Mouse (Mus musculus): ENCODE measurements at regions not wholly inside any gene's neighbourhood (a gene's known extent, or its start where the extent isn't known, plus 50 kb on each side); places are given as distances from the start of the nearest gene placed in this dataset.

- TF ChIP-seq CTCF (IDR thresholded peaks at IDR 0.05; ENCODE audit: low read depth) (no peak), EP300 (IDR thresholded peaks at IDR 0.05; ENCODE audit: low read depth) (no peak)
- H3K27me3 ChIP-seq (ENCODE audit: control insufficient read depth, insufficient read depth, low read length), result no peaks in the 10 kb centered on the region
- H3K36me3 ChIP-seq (replicated peaks; ENCODE audit: control insufficient read depth, insufficient read depth, low read depth), result no peaks in the 10 kb centered on the region
- no peak overlapping the region for H3K9ac ChIP-seq (replicated peaks)
- no peaks in the 10 kb centered on the region for H3K9me3 ChIP-seq (ENCODE audit: control insufficient read depth, low read length)
- no peak for DNase-seq (ENCODE audit: low read depth in 3 of 3, low spot score in 3 of 3)
- no peak overlapping the region for H3K4me2 ChIP-seq (ENCODE audit: low read depth)
- H3K27ac ChIP-seq, result no peak overlapping the region
- no peak for ATAC-seq (ENCODE audit: insufficient read depth)
- H3K4me1 ChIP-seq (replicated peaks; ENCODE audit: control insufficient read depth in 2 of 2, insufficient read depth in 2 of 2, low read length in 1 of 2), result no peaks in the 10 kb centered on the region
- H3K4me3 ChIP-seq (ENCODE audit: insufficient read depth in 1 of 2, low read depth in 2 of 2, low read length in 2 of 2), result no peak overlapping the region
- 36% methylated on average over 2 of the region's 2 CpGs for WGBS (ENCODE audit: insufficient replicate concordance)
Measured at GRCm38 (mm10) chr13:42528169-42528568, 152.3 kb upstream of the Phactr1 start.

DNA sequence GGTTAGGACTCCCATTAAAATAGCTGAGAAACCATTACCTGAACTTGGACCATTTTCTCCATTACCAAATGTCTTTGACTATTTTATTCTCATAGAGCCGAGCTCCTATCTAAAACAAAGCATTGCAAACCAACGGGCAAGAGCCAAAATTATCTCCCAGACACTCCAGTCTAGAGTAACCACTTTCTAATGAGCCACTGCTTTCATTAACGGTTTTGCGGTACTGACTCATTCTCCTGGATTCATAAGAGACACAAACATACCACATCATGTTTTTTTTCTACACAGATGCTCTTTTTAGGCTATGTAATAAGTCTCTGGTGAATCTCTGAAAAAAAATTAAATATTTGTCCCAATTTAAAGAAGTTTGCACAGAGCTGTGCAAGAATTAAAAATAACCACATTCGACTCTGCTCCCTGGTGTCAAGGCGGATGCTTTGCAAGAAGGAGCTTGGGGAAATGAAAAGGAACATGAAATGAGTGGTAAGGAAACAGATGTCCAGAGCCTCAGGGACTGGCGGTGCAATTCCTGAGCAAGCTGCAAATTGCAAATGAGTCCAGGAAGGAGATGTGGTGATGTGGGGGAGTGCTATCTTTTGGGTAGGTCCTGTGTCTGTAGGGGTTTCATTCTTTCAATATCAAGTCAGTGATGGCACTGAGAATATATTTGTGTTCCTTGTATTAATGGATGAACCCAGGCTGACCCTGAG is 143.8 kb upstream of the Phactr1 start:
- TF ChIP-seq CTCF (IDR thresholded peaks at IDR 0.05; ENCODE audit: low read depth) (no peak), EP300 (IDR thresholded peaks at IDR 0.05; ENCODE audit: low read depth) (no peak)
- no peaks in the 10 kb centered on the region for H3K27me3 ChIP-seq (ENCODE audit: control insufficient read depth, insufficient read depth, low read length)
- H3K36me3 ChIP-seq (replicated peaks; ENCODE audit: control insufficient read depth, insufficient read depth, low read depth), result no peaks in the 10 kb centered on the region
- H3K9ac ChIP-seq (replicated peaks), result no peak overlapping the region
- no peak overlapping the region for H3K4me2 ChIP-seq (ENCODE audit: low read depth)
- no peaks in the 10 kb centered on the region for H3K9me3 ChIP-seq (ENCODE audit: control insufficient read depth, low read length)
- ATAC-seq (ENCODE audit: insufficient read depth), result no peak
- no peak for DNase-seq (ENCODE audit: low read depth in 3 of 3, low spot score in 3 of 3)
- 31% methylated on average over 7 of the region's 7 CpGs for WGBS (ENCODE audit: insufficient replicate concordance)
- H3K4me3 ChIP-seq (ENCODE audit: insufficient read depth in 1 of 2, low read depth in 2 of 2, low read length in 2 of 2), result no peak overlapping the region
- no peak overlapping the region for H3K27ac ChIP-seq
- H3K4me1 ChIP-seq (replicated peaks; ENCODE audit: control insufficient read depth in 2 of 2, insufficient read depth in 2 of 2, low read length in 1 of 2), result no peaks in the 10 kb centered on the region

DNA sequence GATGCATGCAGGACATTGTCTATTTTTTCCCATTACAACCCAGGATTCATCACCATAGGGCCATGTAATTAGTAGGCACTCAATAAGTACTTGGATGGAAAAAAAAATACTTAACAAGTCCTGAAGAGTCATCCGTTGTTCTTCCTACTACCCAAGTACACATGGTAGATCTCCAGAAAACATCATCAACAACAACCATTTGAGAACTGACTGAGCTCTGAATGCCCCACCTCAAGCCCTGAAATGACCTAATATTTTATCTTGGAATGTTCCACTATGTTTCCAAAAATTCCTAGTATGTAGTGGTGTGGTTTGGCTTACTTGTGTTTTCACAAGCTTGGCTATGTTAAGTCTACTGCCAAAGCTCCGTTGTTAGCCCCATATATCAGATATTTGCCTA is 142.4 kb upstream of the Phactr1 start:
- Histone ChIP-seq H3K27ac (no peak overlapping the region), H3K4me3 (ENCODE audit: insufficient read depth in 1 of 2, low read depth in 2 of 2, low read length in 2 of 2) (no peak overlapping the region)
- 48% methylated on average over 2 of the region's 2 CpGs for WGBS (ENCODE audit: insufficient replicate concordance)

GRCm38 (mm10) chr13:42544536-42545094 is 135.8 kb upstream of the Phactr1 start:
- Histone ChIP-seq H3K27ac (no peak overlapping the region), H3K4me3 (ENCODE audit: insufficient read depth in 1 of 2, low read depth in 2 of 2, low read length in 2 of 2) (no peak overlapping the region), H3K36me3 (replicated peaks; ENCODE audit: control insufficient read depth, insufficient read depth, low read depth) (no peaks in the 10 kb centered on the region), H3K9ac (replicated peaks) (no peak overlapping the region), H3K9me3 (ENCODE audit: control insufficient read depth, low read length) (no peaks in the 10 kb centered on the region), H3K27me3 (ENCODE audit: control insufficient read depth, insufficient read depth, low read length) (no peaks in the 10 kb centered on the region), H3K4me1 (replicated peaks; ENCODE audit: control insufficient read depth in 2 of 2, insufficient read depth in 2 of 2, low read length in 1 of 2) (no peaks in the 10 kb centered on the region), H3K4me2 (ENCODE audit: low read depth) (no peak overlapping the region)
- 46% methylated on average over 4 of the region's 4 CpGs for WGBS (ENCODE audit: insufficient replicate concordance)
- DNase-seq (ENCODE audit: low read depth in 3 of 3, low spot score in 3 of 3), result no peak
- TF ChIP-seq CTCF (IDR thresholded peaks at IDR 0.05; ENCODE audit: low read depth), result no peak
- no peak for TF ChIP-seq EP300 (IDR thresholded peaks at IDR 0.05; ENCODE audit: low read depth)
- ATAC-seq (ENCODE audit: insufficient read depth), result no peak

More for the DNA sequence above, 142.4 kb upstream of the Phactr1 start:
- Histone ChIP-seq H3K36me3 (replicated peaks; ENCODE audit: control insufficient read depth, insufficient read depth, low read depth) (no peaks in the 10 kb centered on the region), H3K4me1 (replicated peaks; ENCODE audit: control insufficient read depth in 2 of 2, insufficient read depth in 2 of 2, low read length in 1 of 2) (no peaks in the 10 kb centered on the region), H3K9me3 (ENCODE audit: control insufficient read depth, low read length) (no peaks in the 10 kb centered on the region), H3K9ac (replicated peaks) (no peak overlapping the region), H3K27me3 (ENCODE audit: control insufficient read depth, insufficient read depth, low read length) (no peaks in the 10 kb centered on the region), H3K4me2 (ENCODE audit: low read depth) (no peak overlapping the region)
- TF ChIP-seq EP300 (IDR thresholded peaks at IDR 0.05; ENCODE audit: low read depth), result no peak
- TF ChIP-seq CTCF (IDR thresholded peaks at IDR 0.05; ENCODE audit: low read depth), result no peak
- ATAC-seq (ENCODE audit: insufficient read depth) (no peak), DNase-seq (ENCODE audit: low read depth in 3 of 3, low spot score in 3 of 3) (no peak)

GRCm38 (mm10) chr13:42546389-42546788 is 134.0 kb upstream of the Phactr1 start:
- H3K4me3 ChIP-seq (ENCODE audit: insufficient read depth in 1 of 2, low read depth in 2 of 2, low read length in 2 of 2), result no peak overlapping the region
- H3K36me3 ChIP-seq (replicated peaks; ENCODE audit: control insufficient read depth, insufficient read depth, low read depth), result no peaks in the 10 kb centered on the region
- H3K9me3 ChIP-seq (ENCODE audit: control insufficient read depth, low read length), result no peaks in the 10 kb centered on the region
- no peak overlapping the region for H3K27ac ChIP-seq
- WGBS (ENCODE audit: insufficient replicate concordance), result 41% methylated on average over 4 of the region's 4 CpGs
- H3K27me3 ChIP-seq (ENCODE audit: control insufficient read depth, insufficient read depth, low read length), result no peaks in the 10 kb centered on the region
- H3K4me2 ChIP-seq (ENCODE audit: low read depth), result no peak overlapping the region
- no peaks in the 10 kb centered on the region for H3K4me1 ChIP-seq (replicated peaks; ENCODE audit: control insufficient read depth in 2 of 2, insufficient read depth in 2 of 2, low read length in 1 of 2)
- no peak for TF ChIP-seq CTCF (IDR thresholded peaks at IDR 0.05; ENCODE audit: low read depth)
- TF ChIP-seq EP300 (IDR thresholded peaks at IDR 0.05; ENCODE audit: low read depth), result no peak
- DNase-seq (ENCODE audit: low read depth in 3 of 3, low spot score in 3 of 3), result no peak
- no peak for ATAC-seq (ENCODE audit: insufficient read depth)
- H3K9ac ChIP-seq (replicated peaks), result no peak overlapping the region

All from liver, embryonic 14.5 days (tissue).